Mouse (Mus musculus) layer of hippocampus, postnatal 36 days (tissue): ENCODE measurements around the gene Gm20671. TPM values are rescaled to one million over a fixed set of nuclear protein-coding genes. Genes with fewer than 3 reads are reported as not detected.
"Not testable (repeated sequence)": the region's sequence is repeated elsewhere in the genome, so short reads cannot be mapped to it uniquely, and the experiment has no call there.

Experiments
- DNase-seq, 2 experiments: peaks; one replicate each; pipeline ENCODE4 v3.0.0; 2022
- total RNA-seq, 2 experiments: library from RNA; stranded (reverse); gene quantifications; 2 replicates each; pipeline ENCODE4 v1.2.3; 2021

Gm20671 gene
- total RNA-seq, 2 experiments from 2014 or later, result not detected

GRCm38 (mm10) chr5:32733892-32734291, 93.0 kb downstream of the Gm20671 start:
- DNase-seq, result not testable (repeated sequence)

GRCm38 (mm10) chr5:32728851-32729250, 98.1 kb downstream of the Gm20671 start:
- DNase-seq, result peak in 1 of 2 experiments; percentile 7

- no peak for DNase-seq
These were observed 98.6 kb downstream of the Gm20671 start for GRCm38 (mm10) chr5:32728300-32728699.

GRCm38 (mm10) chr5:32725397-32725796, 101.5 kb downstream of the Gm20671 start:
- not testable (repeated sequence) for DNase-seq

- DNase-seq, result no peak
These were observed 102.9 kb downstream of the Gm20671 start for GRCm38 (mm10) chr5:32723981-32724380.

GRCm38 (mm10) chr5:32722711-32723110, 104.2 kb downstream of the Gm20671 start:
- not testable (repeated sequence) for DNase-seq

- DNase-seq, result no peak
These were observed 104.6 kb downstream of the Gm20671 start for GRCm38 (mm10) chr5:32722263-32722662.

- no peak for DNase-seq
These were observed 105.6 kb downstream of the Gm20671 start for GRCm38 (mm10) chr5:32721316-32721715.

- no peak for DNase-seq
These were observed 106.5 kb downstream of the Gm20671 start for GRCm38 (mm10) chr5:32720416-32720815.

GRCm38 (mm10) chr5:32718916-32719315, 108.0 kb downstream of the Gm20671 start:
- DNase-seq, result no peak

GRCm38 (mm10) chr5:32717726-32718125, 109.2 kb downstream of the Gm20671 start:
- no peak for DNase-seq

- DNase-seq, result peak; percentile 86 to 88
These were observed 113.0 kb downstream of the Gm20671 start for GRCm38 (mm10) chr5:32713703-32714467.

- DNase-seq, result no peak
These were observed 113.7 kb downstream of the Gm20671 start for GRCm38 (mm10) chr5:32713042-32713702.

- DNase-seq, result no peak
These were observed 114.5 kb downstream of the Gm20671 start for GRCm38 (mm10) chr5:32712221-32713041.

- no peak for DNase-seq
These were observed 115.4 kb downstream of the Gm20671 start for GRCm38 (mm10) chr5:32711485-32711884.

GRCm38 (mm10) chr5:32706226-32706780, 120.6 kb downstream of the Gm20671 start:
- DNase-seq, result no peak

GRCm38 (mm10) chr5:32697208-32697867, 129.6 kb downstream of the Gm20671 start:
- no peak for DNase-seq

GRCm38 (mm10) chr5:32693411-32693810, 133.5 kb downstream of the Gm20671 start:
- DNase-seq, result no peak
